Mouse (Mus musculus): ENCODE data around the gene Ldhc.

The Ldhc gene

DNA sequence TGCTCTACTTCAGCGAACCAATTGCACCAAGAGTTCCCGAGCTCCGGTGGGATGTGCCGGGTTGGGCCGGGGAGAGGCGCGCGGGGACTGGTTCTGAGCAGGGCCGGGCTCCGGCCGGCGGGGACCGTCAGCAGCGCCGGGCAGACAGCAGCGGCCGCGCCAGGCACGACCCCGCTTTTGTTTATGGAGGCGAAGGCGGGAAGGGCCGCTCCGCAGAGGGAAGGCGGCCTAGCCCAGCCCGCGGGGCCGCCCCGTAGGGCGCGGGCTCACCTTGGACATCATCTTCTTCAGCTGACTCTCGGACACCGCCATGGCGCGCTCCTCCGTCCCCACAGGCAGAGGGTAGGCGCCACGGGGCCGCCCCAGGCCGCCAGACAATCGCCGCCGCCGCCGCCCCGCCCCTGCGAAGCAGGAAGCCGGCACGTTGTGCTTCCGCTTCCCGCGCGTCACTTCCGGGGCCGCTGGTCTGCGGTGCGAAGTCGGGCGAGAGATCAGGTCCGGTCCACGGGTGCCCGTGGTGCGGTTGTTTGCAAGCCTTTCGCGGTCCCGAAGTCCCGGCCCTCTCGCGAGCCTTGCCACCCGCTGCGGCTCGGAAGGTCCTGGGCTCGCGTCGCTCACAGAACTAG lies 58.7 kb downstream of the Ldhc start, which contains the start of gene Tsg101:
Gene Tsg101, minus strand, starts transcription at position 419 of the 626 bp plus-strand sequence.
- peak; percentile 90 for DNase-seq

- DNase-seq, result no peak
Observed at GRCm38 (mm10) chr7:46922075-46922474, 61.1 kb downstream of the Ldhc start.

Measured in cerebellum, adult 9-11 months (tissue).